Mouse (Mus musculus): ENCODE measurements at regions not wholly inside any gene's neighbourhood (a gene's known extent, or its start where the extent isn't known, plus 50 kb on each side); places are given as distances from the start of the nearest gene placed in this dataset.
"Not testable (repeated sequence)": the region's sequence is repeated elsewhere in the genome, so short reads cannot be mapped to it uniquely, and the experiment has no call there.

DNA sequence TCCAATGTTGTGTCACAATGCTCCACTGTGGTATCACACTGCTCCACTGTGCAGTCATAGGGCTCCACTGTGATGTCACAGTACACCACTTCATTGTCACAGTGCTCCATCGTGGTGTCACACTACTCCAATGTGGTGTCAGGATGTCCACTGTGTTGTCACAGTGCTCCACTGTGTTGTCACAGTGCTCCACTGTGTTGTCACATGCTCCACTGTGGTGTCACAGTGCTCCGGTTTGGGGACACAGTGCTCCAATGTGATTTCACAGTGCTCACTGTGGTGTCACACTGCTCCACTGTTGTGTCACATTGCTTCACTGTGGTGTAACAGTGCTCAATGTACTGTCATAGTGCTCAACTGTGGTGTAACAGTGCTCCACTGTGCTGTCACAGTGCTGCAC, 108.1 kb upstream of the Scaf8 start:
- no peak overlapping the region for H3K4me2 ChIP-seq
- no peak overlapping the region for H3K9ac ChIP-seq
- WGBS = 69% methylated on average over 2 of the region's 2 CpGs
- H3K9me3 ChIP-seq (replicated peaks) = peaks cover 83% of the 10 kb centered on the region
- H3K4me3 ChIP-seq = no peak overlapping the region
- H3K4me1 ChIP-seq (replicated peaks) = no peaks in the 10 kb centered on the region
- H3K27me3 ChIP-seq (replicated peaks) = no peaks in the 10 kb centered on the region
- H3K27ac ChIP-seq (ENCODE audit: poor library complexity, severe bottlenecking) = no peak overlapping the region
- H3K36me3 ChIP-seq = no peaks in the 10 kb centered on the region
- ATAC-seq (ENCODE audit: insufficient number of reproducible peaks, low FRiP score) = no peak

DNA sequence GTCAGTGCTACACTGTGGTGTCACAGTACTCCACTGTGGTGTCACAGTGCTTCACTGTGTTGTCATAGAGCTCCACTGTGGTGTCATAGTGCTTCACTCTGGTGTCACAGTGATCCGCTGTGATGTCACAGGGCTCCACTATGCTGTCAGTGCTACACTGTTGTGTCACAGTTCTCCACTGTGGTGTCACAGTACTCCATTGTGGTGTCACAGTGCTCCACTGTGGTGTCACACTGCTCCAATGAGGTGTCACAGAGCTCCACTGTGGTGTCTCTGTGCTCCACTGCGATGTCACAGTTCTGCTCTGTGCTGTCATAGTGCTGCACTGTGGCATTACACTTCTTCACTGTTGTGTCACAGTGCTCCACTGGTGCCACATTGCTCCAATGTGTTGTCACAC, 107.5 kb upstream of the Scaf8 start:
- H3K9ac ChIP-seq = no peak overlapping the region
- H3K36me3 ChIP-seq = no peaks in the 10 kb centered on the region
- H3K9me3 ChIP-seq (replicated peaks) = peaks cover 84% of the 10 kb centered on the region
- ATAC-seq (ENCODE audit: insufficient number of reproducible peaks, low FRiP score) = no peak
- no peak overlapping the region for H3K4me2 ChIP-seq
- H3K4me3 ChIP-seq = no peak overlapping the region
- 46% methylated on average over 2 of the region's 2 CpGs for WGBS
- no peak overlapping the region for H3K27ac ChIP-seq (ENCODE audit: poor library complexity, severe bottlenecking)
- H3K27me3 ChIP-seq (replicated peaks) = no peaks in the 10 kb centered on the region
- H3K4me1 ChIP-seq (replicated peaks) = no peaks in the 10 kb centered on the region

- no peak for ATAC-seq (ENCODE audit: insufficient number of reproducible peaks, low FRiP score)
- 48% methylated on average over 2 of the region's 2 CpGs for WGBS
- no peak overlapping the region for H3K27ac ChIP-seq (ENCODE audit: poor library complexity, severe bottlenecking)
- no peak overlapping the region for H3K9ac ChIP-seq
- no peaks in the 10 kb centered on the region for H3K4me1 ChIP-seq (replicated peaks)
- peaks cover 94% of the 10 kb centered on the region for H3K9me3 ChIP-seq (replicated peaks)
- H3K4me2 ChIP-seq = no peak overlapping the region
- H3K27me3 ChIP-seq (replicated peaks) = no peaks in the 10 kb centered on the region
- no peaks in the 10 kb centered on the region for H3K36me3 ChIP-seq
- no peak overlapping the region for H3K4me3 ChIP-seq
Observed at GRCm38 (mm10) chr17:3009939-3010338, 104.8 kb upstream of the Scaf8 start.

DNA sequence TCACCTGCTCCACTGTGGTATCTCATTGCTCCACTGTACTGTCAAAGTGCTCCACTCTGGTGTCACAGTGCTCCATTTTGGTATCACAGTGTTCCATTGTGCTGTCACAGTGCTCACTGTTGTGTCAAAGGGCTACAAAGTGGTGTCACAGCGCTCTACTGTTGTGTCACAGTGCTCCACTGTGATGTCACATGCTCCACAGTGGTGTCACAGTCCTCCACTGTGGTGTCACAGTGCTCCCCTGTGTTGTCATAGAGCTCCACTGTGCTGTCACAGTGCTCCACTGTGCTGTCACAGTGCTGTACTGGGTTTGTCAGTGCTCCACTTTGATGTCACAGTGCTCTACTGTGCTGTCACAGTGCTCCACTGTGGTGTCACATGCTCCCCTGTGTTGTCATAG, 102.7 kb upstream of the Scaf8 start:
- ATAC-seq (ENCODE audit: insufficient number of reproducible peaks, low FRiP score) = no peak
- H3K4me1 ChIP-seq (replicated peaks) = no peaks in the 10 kb centered on the region
- no peak overlapping the region for H3K4me3 ChIP-seq
- H3K4me2 ChIP-seq = no peak overlapping the region
- 39% methylated on average over 1 of the region's 1 CpGs for WGBS
- H3K9me3 ChIP-seq (replicated peaks) = peaks cover 98% of the 10 kb centered on the region
- no peak overlapping the region for H3K9ac ChIP-seq
- no peak overlapping the region for H3K27ac ChIP-seq (ENCODE audit: poor library complexity, severe bottlenecking)
- no peaks in the 10 kb centered on the region for H3K27me3 ChIP-seq (replicated peaks)
- H3K36me3 ChIP-seq = no peaks in the 10 kb centered on the region

DNA sequence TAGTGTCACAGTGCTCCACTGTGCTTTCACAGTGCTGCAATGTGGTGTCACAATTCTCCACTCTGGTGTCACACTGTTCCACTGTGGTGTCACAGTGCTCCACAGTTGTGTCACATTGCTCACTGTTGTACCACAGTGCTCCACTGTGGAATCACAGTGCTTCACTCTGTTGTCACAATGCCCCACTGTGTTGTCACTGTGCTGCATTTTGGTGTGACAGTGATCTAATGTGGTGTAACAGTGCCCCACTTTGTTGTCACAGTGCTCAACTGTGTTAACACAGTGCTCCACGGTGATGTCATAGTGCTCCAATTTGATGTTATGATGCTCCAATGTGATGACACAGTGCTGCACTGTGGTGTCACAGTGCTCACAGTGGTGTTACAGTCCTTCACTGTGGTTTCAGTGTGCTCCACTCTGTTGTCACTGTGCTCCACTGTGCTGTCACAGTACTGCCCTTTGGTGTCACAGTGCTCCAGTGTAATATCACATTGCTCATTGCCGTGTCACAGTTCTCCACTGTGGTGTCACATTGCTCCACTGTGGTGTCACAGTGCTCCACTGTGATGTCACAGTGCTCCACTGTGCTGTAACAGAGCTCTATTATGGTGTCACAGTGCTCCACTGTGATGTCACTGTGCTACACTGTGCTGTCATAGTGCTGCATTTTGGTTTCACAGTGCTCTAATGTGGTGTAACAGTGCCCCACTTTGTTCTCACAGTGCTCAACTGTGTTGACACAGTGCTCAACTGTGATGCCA, 95.0 kb upstream of the Scaf8 start:
- peak; percentile 65; the same call in 1 of the 2 replicates for ATAC-seq (ENCODE audit: insufficient number of reproducible peaks, low FRiP score)
- 76% methylated on average over 2 of the region's 2 CpGs for WGBS

GRCm38 (mm10) chr17:3020406-3020805, 94.4 kb upstream of the Scaf8 start:
- no peaks in the 10 kb centered on the region for H3K36me3 ChIP-seq
- H3K27me3 ChIP-seq (replicated peaks) = no peaks in the 10 kb centered on the region
- H3K27ac ChIP-seq (ENCODE audit: poor library complexity, severe bottlenecking) = no peak overlapping the region
- peaks cover 93% of the 10 kb centered on the region for H3K9me3 ChIP-seq (replicated peaks)
- WGBS = 77% methylated on average over 1 of the region's 1 CpGs
- no peak overlapping the region for H3K4me3 ChIP-seq
- ATAC-seq (ENCODE audit: insufficient number of reproducible peaks, low FRiP score) = no peak
- H3K4me1 ChIP-seq (replicated peaks) = no peaks in the 10 kb centered on the region
- H3K4me2 ChIP-seq = no peak overlapping the region
- H3K9ac ChIP-seq = no peak overlapping the region

More for the DNA sequence above, 95.0 kb upstream of the Scaf8 start:
- Histone ChIP-seq H3K9ac (no peak overlapping the region), H3K27me3 (replicated peaks) (no peaks in the 10 kb centered on the region), H3K27ac (ENCODE audit: poor library complexity, severe bottlenecking) (no peak overlapping the region), H3K4me3 (no peak overlapping the region), H3K4me1 (replicated peaks) (no peaks in the 10 kb centered on the region), H3K9me3 (replicated peaks) (peaks cover 93% of the 10 kb centered on the region), H3K4me2 (no peak overlapping the region), H3K36me3 (no peaks in the 10 kb centered on the region)

GRCm38 (mm10) chr17:3022245-3022935, 92.4 kb upstream of the Scaf8 start:
- no peaks in the 10 kb centered on the region for H3K27me3 ChIP-seq (replicated peaks)
- no peak overlapping the region for H3K27ac ChIP-seq (ENCODE audit: poor library complexity, severe bottlenecking)
- WGBS = 70% methylated on average over 5 of the region's 5 CpGs
- no peak overlapping the region for H3K4me3 ChIP-seq
- no peak for ATAC-seq (ENCODE audit: insufficient number of reproducible peaks, low FRiP score)
- peaks cover 92% of the 10 kb centered on the region for H3K9me3 ChIP-seq (replicated peaks)
- H3K9ac ChIP-seq = no peak overlapping the region
- H3K36me3 ChIP-seq = no peaks in the 10 kb centered on the region
- H3K4me1 ChIP-seq (replicated peaks) = no peaks in the 10 kb centered on the region
- H3K4me2 ChIP-seq = no peak overlapping the region

GRCm38 (mm10) chr17:3022936-3023247, 91.9 kb upstream of the Scaf8 start:
- H3K4me3 ChIP-seq; H3K4me1 ChIP-seq (replicated peaks); H3K27ac ChIP-seq (ENCODE audit: poor library complexity, severe bottlenecking); H3K36me3 ChIP-seq; H3K9ac ChIP-seq; H3K27me3 ChIP-seq (replicated peaks); H3K4me2 ChIP-seq: not testable (repeated sequence)
- peaks cover 92% of the 10 kb centered on the region for H3K9me3 ChIP-seq (replicated peaks)
- peak; percentile 56; the same call in 1 of the 2 replicates for ATAC-seq (ENCODE audit: insufficient number of reproducible peaks, low FRiP score)
- 45% methylated on average over 3 of the region's 3 CpGs for WGBS

DNA sequence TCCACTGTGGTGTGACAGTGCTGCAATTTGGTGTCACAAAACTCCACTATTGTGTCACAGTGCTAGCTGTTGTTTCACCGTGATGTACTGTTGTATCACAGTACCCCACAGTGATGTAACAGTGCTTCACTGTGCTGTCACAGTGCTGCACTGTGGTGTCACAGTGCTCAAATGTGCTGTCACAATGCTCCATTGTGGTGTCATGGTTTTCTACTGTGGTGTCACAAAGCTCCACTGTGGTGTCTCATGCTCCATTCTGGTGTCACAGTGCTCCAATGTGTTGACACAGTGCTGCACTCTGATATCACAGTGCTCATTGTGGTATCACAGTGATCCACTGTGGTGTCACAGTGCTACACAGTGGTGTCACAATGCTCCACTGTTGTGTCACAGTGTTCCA, 91.3 kb upstream of the Scaf8 start:
- H3K4me2 ChIP-seq = no peak overlapping the region
- no peaks in the 10 kb centered on the region for H3K27me3 ChIP-seq (replicated peaks)
- no peak for ATAC-seq (ENCODE audit: insufficient number of reproducible peaks, low FRiP score)
- no peak overlapping the region for H3K9ac ChIP-seq
- H3K27ac ChIP-seq (ENCODE audit: poor library complexity, severe bottlenecking) = no peak overlapping the region
- no peaks in the 10 kb centered on the region for H3K36me3 ChIP-seq
- no peaks in the 10 kb centered on the region for H3K4me1 ChIP-seq (replicated peaks)
- peaks cover 91% of the 10 kb centered on the region for H3K9me3 ChIP-seq (replicated peaks)
- WGBS = 76% methylated on average over 1 of the region's 1 CpGs
- no peak overlapping the region for H3K4me3 ChIP-seq

GRCm38 (mm10) chr17:3026859-3027258, 87.9 kb upstream of the Scaf8 start:
- not testable (repeated sequence) for ATAC-seq (ENCODE audit: insufficient number of reproducible peaks, low FRiP score); H3K4me2 ChIP-seq; H3K4me3 ChIP-seq; H3K36me3 ChIP-seq; H3K4me1 ChIP-seq (replicated peaks); H3K27me3 ChIP-seq (replicated peaks); H3K27ac ChIP-seq (ENCODE audit: poor library complexity, severe bottlenecking); H3K9ac ChIP-seq
- peaks cover 92% of the 10 kb centered on the region for H3K9me3 ChIP-seq (replicated peaks)
- WGBS = 33% methylated on average over 1 of the region's 1 CpGs

GRCm38 (mm10) chr17:3027376-3027775, 87.4 kb upstream of the Scaf8 start:
- H3K27me3 ChIP-seq (replicated peaks) = no peaks in the 10 kb centered on the region
- ATAC-seq (ENCODE audit: insufficient number of reproducible peaks, low FRiP score) = no peak
- no peaks in the 10 kb centered on the region for H3K4me1 ChIP-seq (replicated peaks)
- no peak overlapping the region for H3K9ac ChIP-seq
- no peak overlapping the region for H3K4me3 ChIP-seq
- no peaks in the 10 kb centered on the region for H3K36me3 ChIP-seq
- peaks cover 92% of the 10 kb centered on the region for H3K9me3 ChIP-seq (replicated peaks)
- WGBS = 62% methylated on average over 4 of the region's 4 CpGs
- no peak overlapping the region for H3K4me2 ChIP-seq
- no peak overlapping the region for H3K27ac ChIP-seq (ENCODE audit: poor library complexity, severe bottlenecking)

GRCm38 (mm10) chr17:3029750-3030149, 85.0 kb upstream of the Scaf8 start:
- H3K4me2 ChIP-seq; H3K4me3 ChIP-seq; H3K36me3 ChIP-seq; H3K9ac ChIP-seq; H3K27ac ChIP-seq (ENCODE audit: poor library complexity, severe bottlenecking); H3K27me3 ChIP-seq (replicated peaks); H3K4me1 ChIP-seq (replicated peaks): not testable (repeated sequence)
- peaks cover 91% of the 10 kb centered on the region for H3K9me3 ChIP-seq (replicated peaks)
- peak; percentile 76 for ATAC-seq (ENCODE audit: insufficient number of reproducible peaks, low FRiP score)
- WGBS = 58% methylated on average over 2 of the region's 2 CpGs
